Mouse (Mus musculus) midbrain, embryonic 16.5 days (tissue): ENCODE data around the gene Dnal1. TPM values are rescaled to one million over a fixed set of nuclear protein-coding genes. Genes with fewer than 3 reads are reported as not detected.
A peak's percentile ranks its signal among the peaks of the same experiment; 100 is the strongest.
"Not testable (repeated sequence)": the region's sequence is repeated elsewhere in the genome, so short reads cannot be mapped to it uniquely, and the experiment has no call there.

ENCODE experiments used
- ATAC-seq: fragments of 200-750 bp; cut with Nextera tagmentation; 2 replicates; pipeline ENCODE4 v1.8.0; 2017; ENCODE audit warnings: moderate TSS enrichment
- H3K27ac ChIP-seq: fragments of 300-500 bp; sonication (generic); 2 replicates; pipeline ENCODE4 v1.5.1; 2014; ENCODE audit warnings: mild to moderate bottlenecking, low read length, mixed read lengths
- H3K27me3 ChIP-seq: fragments of 300-500 bp; sonication (generic); 2 replicates; pipeline ENCODE4 v1.6.1; 2014; ENCODE audit warnings: low read depth, low read length, mixed read lengths; ENCODE audit not compliant: control insufficient read depth, insufficient read depth
- H3K36me3 ChIP-seq: fragments of 300-500 bp; sonication (generic); 2 replicates; pipeline ENCODE4 v1.6.1; 2014; ENCODE audit warnings: mild to moderate bottlenecking, low read length, moderate library complexity, mixed read lengths; ENCODE audit not compliant: control insufficient read depth, insufficient read depth
- H3K4me1 ChIP-seq: fragments of 300-500 bp; sonication (generic); 2 replicates; pipeline ENCODE4 v1.6.1; 2014; ENCODE audit warnings: mild to moderate bottlenecking, low read length, mixed read lengths; ENCODE audit not compliant: control insufficient read depth, insufficient read depth
- H3K4me2 ChIP-seq: fragments of 300-500 bp; sonication (generic); 2 replicates; pipeline ENCODE4 v1.6.1; 2014; ENCODE audit warnings: mild to moderate bottlenecking, low read length, mixed read lengths
- H3K4me3 ChIP-seq: fragments of 300-500 bp; sonication (generic); 2 replicates; pipeline ENCODE4 v1.5.1; 2014; ENCODE audit warnings: low read depth, mild to moderate bottlenecking, low read length, moderate library complexity, mixed read lengths
- H3K9ac ChIP-seq: fragments of 300-500 bp; sonication (generic); 2 replicates; pipeline ENCODE4 v1.6.1; 2014; ENCODE audit warnings: low read depth, low read length, mixed read lengths
- H3K9me3 ChIP-seq: fragments of 300-500 bp; sonication (generic); replicated peaks from 2 replicates; pipeline ENCODE4 v1.6.1; 2014; ENCODE audit warnings: mild to moderate bottlenecking, low read length, mixed read lengths; ENCODE audit not compliant: control insufficient read depth, poor library complexity, severe bottlenecking
- WGBS: fragments of 180-500 bp; shearing (Covaris S2); extraction: QIAGEN DNeasy Blood & Tissue Kit; methylation state at CpG from one replicate; pipeline ENCODE4 v1.1.7; 2014; 5-methylcytosine and 5-hydroxymethylcytosine counted together
- polyA plus RNA-seq: library from polyadenylated mRNA; unstranded; fragments of >200 nt; fragmentation: Nextera tagmentation; extraction: Ambion mirVana; gene quantifications from 2 replicates; pipeline ENCODE4 v1.2.1, GENCODE M21; 2015

Dnal1 gene
- polyA plus RNA-seq: 9.1 and 10.9 TPM in 2 replicates

DNA sequence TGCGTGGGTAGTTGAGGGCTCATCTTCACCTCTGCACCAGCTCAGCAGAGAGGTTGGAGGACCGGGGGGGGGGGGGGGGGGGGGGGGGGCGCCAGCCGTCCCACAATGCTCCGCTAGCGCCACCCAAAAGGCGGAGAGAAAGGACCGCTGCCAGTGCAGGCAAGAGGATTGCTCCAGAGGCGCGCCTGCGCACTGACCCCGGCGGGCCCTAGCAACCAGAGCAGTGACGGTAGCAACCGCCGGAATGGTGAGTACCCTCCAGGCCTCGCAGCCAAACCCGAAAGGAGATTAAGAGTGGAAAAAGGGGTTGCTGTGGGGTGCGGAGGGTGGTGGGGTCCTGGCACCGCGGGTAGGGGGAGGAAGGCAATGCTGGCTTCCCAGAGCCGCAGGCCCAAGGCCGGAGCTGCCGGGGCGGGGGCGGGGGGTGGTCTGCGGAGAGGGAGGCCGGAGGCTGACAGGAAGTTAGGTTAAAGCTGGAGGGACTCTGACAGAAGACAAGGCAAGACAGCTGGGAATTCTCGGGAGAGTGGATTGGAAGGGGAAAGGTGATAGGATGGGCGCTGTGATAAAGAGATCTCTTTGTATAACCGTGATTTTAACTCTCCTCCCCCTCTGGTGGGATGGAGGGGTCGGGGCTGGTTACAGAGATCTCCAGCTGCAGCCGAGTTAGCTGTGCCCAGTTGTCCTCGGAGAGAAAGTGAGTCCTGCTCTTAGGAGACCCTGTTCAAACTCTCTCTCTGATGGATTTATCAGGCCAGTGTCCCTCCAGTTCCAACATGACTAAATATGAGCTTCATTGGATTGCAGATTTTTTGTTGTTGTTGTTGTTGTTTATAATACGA lies at the start of gene Dnal1:
Gene Dnal1 (plus strand): TSS at position 214 of the 842 bp plus-strand sequence.
- Histone ChIP-seq H3K36me3 (no peaks in the 10 kb centered on the region), H3K4me2 (peak within 1 kb of the TSS; percentile 53), H3K27me3 (no peaks in the 10 kb centered on the region), H3K9ac (peak within 1 kb of the TSS; percentile 76), H3K4me3 (peak within 1 kb of the TSS; percentile 70), H3K4me1 (peaks cover 10% of the 10 kb centered on the region), H3K9me3 (no peaks in the 10 kb centered on the region), H3K27ac (peak within 1 kb of the TSS; percentile 77)
- ATAC-seq: peak; percentile 97
- WGBS: 3% methylated on average over 29 of the region's 35 CpGs

DNA sequence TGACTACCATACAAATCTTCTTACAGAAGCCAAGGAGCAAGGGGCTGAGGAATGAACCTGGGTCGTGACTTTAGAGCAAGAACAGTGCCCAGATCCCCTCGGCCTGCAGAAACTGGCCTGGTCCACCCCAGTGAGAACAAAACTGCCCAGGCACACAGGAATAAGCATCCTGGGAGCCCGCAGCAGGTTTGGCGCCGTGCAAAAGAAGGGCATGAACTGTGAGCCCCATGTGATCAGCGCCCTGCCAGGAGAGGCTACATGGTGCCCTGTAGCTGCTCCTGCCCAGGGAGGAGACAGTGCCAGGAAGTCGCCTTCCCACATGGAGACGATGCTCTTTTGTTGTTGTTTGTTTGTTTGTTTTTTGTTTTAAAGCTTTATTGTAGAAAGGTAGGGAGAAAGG lies 49.5 kb upstream of the Dnal1 start:
- Histone ChIP-seq H3K9ac (no peak overlapping the region), H3K27me3 (peaks cover 17% of the 10 kb centered on the region), H3K4me1 (no peaks in the 10 kb centered on the region), H3K36me3 (no peaks in the 10 kb centered on the region), H3K9me3 (no peaks in the 10 kb centered on the region), H3K4me2 (no peak overlapping the region), H3K4me3 (no peak overlapping the region), H3K27ac (no peak overlapping the region)
- no peak for ATAC-seq
- 80% methylated on average over 8 of the region's 8 CpGs for WGBS

DNA sequence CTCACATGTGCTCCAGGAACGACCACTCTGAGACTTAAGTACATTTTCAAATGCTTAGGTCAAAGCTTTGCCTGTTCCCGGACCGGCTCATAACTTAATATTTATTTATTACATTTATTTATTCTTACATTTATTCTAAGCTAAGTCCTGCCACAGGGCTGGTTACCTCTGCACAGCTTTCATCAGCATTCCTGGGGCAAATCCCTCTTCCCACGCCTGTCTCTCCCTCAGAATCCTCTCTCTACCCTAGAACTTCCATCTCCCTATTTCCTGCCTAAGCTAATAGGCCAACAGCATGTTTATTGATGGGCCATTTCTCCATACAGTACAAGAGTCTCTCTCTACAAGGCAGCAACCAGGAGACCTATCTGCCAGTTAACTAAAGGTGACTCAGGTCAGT lies 46.4 kb upstream of the Dnal1 start:
- WGBS: 85% methylated on average over 4 of the region's 4 CpGs

DNA sequence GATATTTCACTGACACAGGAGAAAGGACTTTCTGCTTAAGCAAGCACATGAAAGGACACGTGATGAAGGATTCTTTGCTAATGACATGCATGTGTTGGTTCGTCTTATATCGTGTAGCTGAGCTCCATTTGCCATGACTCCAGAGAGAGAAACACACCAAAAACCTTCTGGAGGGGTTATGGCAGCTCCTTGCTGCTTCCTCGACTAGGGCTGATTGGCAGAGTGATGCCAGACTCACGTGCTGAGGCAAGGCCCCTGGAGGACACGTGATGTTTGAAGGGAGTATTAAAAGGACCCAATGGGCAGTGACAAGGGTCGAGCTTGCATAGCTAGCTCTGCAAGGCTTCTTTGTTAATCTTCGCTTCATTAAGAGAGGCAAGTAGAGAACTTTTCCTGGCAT lies 45.9 kb upstream of the Dnal1 start:
- no peak overlapping the region for H3K27ac ChIP-seq
- 56% methylated on average over 8 of the region's 8 CpGs for WGBS
- H3K9me3 ChIP-seq: no peaks in the 10 kb centered on the region
- peaks cover 19% of the 10 kb centered on the region for H3K27me3 ChIP-seq
- no peaks in the 10 kb centered on the region for H3K36me3 ChIP-seq
- H3K4me2 ChIP-seq: no peak overlapping the region
- no peaks in the 10 kb centered on the region for H3K4me1 ChIP-seq
- H3K9ac ChIP-seq: no peak overlapping the region
- H3K4me3 ChIP-seq: no peak overlapping the region
- no peak for ATAC-seq

More for the DNA sequence above, 46.4 kb upstream of the Dnal1 start:
- H3K9me3 ChIP-seq: no peaks in the 10 kb centered on the region
- H3K9ac ChIP-seq: no peak overlapping the region
- no peak overlapping the region for H3K4me3 ChIP-seq
- no peaks in the 10 kb centered on the region for H3K36me3 ChIP-seq
- peaks cover 19% of the 10 kb centered on the region for H3K27me3 ChIP-seq
- no peak overlapping the region for H3K27ac ChIP-seq
- H3K4me1 ChIP-seq: no peaks in the 10 kb centered on the region
- no peak overlapping the region for H3K4me2 ChIP-seq
- no peak for ATAC-seq

DNA sequence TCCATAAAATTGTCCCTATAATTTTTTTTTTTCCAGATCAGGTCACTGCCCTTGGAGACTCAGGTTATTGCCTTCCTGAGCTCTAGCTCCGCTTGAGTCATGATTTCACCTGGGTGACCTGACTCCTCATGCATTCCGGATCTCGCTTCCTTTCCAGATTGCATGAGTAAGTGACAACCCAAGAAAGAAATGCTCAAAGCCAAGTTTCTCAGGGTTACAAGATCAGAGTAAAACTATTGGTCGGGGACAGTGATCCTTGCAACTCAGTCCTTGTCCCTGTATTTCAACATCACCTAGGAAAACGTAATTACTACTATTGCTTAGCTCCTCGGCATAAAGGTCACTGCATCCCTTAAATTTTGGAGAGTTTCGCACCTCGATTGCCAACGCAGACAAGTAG lies 45.2 kb upstream of the Dnal1 start, which contains the start of gene Acot5:
Gene Acot5 (plus strand): TSS at position 340 of the 400 bp plus-strand sequence.
- Histone ChIP-seq H3K4me1 (no peaks in the 10 kb centered on the region), H3K9me3 (no peaks in the 10 kb centered on the region), H3K9ac (peak within 1 kb of the TSS; percentile 43; the same call in 1 of the 2 replicates), H3K4me3 (peak within 1 kb of the TSS; percentile 42), H3K36me3 (no peaks in the 10 kb centered on the region), H3K4me2 (peak within 1 kb of the TSS; percentile 63), H3K27me3 (peaks cover 19% of the 10 kb centered on the region), H3K27ac (no peak within 1 kb of the TSS)
- no peak for ATAC-seq
- 58% methylated on average over 9 of the region's 9 CpGs for WGBS

DNA sequence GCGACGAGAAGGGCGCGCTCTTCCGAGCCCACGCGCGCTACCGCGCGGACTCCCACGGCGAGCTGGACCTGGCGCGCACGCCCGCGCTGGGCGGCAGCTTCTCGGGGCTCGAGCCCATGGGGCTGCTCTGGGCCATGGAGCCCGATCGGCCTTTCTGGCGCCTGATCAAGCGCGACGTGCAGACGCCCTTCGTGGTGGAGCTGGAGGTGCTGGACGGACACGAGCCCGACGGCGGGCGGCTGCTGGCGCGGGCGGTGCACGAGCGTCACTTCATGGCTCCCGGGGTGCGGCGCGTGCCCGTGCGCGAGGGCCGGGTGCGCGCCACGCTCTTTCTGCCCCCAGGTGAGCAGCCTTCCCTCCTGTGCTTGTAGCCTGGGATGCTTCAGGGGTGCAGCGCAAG lies 44.6 kb upstream of the Dnal1 start:
- WGBS: under 1% methylated on average over 36 of the region's 52 CpGs
- Histone ChIP-seq H3K4me3 (peak overlapping the region; percentile 42), H3K9ac (peak overlapping the region; percentile 43; the same call in 1 of the 2 replicates), H3K27me3 (peaks cover 19% of the 10 kb centered on the region), H3K4me2 (peak overlapping the region; percentile 63)
- not testable (repeated sequence) for H3K9me3 ChIP-seq, ATAC-seq, H3K36me3 ChIP-seq, H3K4me1 ChIP-seq, H3K27ac ChIP-seq

DNA sequence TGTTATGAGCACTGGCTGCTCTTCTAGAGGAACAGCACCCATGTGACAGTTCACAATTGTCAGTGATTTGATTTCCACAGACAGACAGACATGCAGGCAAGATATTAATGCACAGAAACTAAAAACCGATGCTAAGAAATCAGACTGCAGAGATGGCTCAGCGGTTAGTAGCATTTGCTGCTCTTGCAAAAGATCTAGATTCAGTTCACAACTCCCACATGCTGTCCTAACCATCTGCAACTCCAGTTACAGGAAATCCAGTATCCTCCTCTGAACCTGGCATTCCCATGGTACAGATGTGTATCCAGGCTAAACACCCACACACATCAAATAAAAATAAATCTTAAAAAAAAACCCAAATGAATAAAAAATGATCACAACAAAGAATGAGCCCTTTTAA lies 42.5 kb upstream of the Dnal1 start:
- Histone ChIP-seq H3K9ac (no peak overlapping the region), H3K9me3 (no peaks in the 10 kb centered on the region), H3K27me3 (peaks cover 19% of the 10 kb centered on the region), H3K27ac (no peak overlapping the region), H3K4me1 (no peaks in the 10 kb centered on the region), H3K4me2 (no peak overlapping the region), H3K4me3 (no peak overlapping the region), H3K36me3 (no peaks in the 10 kb centered on the region)
- 89% methylated on average over 2 of the region's 2 CpGs for WGBS
- ATAC-seq: no peak

DNA sequence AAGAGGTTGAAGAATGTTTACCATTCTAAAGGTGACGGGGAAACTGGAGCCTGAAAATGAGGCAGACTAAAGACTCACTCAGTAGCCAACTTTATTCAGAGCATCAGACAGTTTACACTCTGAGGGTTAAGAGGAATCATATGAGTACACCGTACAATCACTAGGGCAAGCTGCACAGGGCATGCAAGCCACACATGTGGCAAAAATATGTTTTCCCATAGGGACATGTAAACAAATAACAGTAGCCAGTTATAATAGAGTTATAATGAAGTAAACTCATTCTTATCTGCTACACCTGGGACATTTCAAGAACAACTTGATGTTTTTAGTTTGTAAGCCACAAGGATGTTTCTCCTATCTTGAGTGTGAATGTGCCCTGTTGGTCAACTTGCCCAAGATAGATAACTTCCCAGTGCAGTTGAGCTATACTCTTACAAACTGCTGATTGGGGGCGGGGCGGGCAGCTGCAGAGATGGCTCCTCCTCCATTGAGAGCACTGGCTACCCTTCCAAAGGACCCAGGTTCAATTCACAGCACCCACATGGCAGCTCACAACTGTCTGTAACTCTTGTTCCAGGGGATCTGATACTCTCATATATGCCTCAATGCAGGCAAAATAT lies 36.7 kb upstream of the Dnal1 start:
- ATAC-seq: no peak
- Histone ChIP-seq H3K4me3 (no peak overlapping the region), H3K4me2 (no peak overlapping the region), H3K4me1 (no peaks in the 10 kb centered on the region), H3K36me3 (no peaks in the 10 kb centered on the region), H3K27ac (no peak overlapping the region), H3K27me3 (no peaks in the 10 kb centered on the region), H3K9ac (no peak overlapping the region), H3K9me3 (no peaks in the 10 kb centered on the region)
- 83% methylated on average over 4 of the region's 4 CpGs for WGBS

DNA sequence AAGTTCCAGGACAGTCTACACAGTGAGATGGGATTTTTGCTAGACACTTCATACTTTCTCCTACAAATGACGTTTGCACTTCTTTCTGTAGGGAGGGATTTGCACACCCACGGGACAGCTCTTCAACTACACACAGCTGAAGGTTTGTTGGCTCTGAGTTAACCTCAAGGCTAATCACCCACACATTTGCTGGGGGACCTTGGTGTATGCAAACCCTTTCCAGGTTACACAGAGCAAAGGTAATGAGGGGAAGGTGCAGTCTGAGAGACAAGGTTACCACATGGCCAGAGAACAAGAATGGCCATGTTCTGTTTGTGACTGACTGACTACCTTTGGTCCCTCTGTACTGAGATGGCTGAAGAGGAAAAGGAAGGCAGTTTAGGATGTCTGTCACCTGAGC lies 30.3 kb upstream of the Dnal1 start:
- Histone ChIP-seq H3K4me2 (no peak overlapping the region), H3K27ac (no peak overlapping the region), H3K27me3 (no peaks in the 10 kb centered on the region), H3K4me1 (no peaks in the 10 kb centered on the region), H3K9ac (no peak overlapping the region), H3K4me3 (no peak overlapping the region), H3K36me3 (no peaks in the 10 kb centered on the region), H3K9me3 (no peaks in the 10 kb centered on the region)
- 84% methylated on average over 2 of the region's 2 CpGs for WGBS
- ATAC-seq: no peak
